Mouse (Mus musculus) hindbrain, embryonic 12.5 days (tissue): ENCODE measurements around the gene Sys1. TPM values are rescaled to one million over a fixed set of nuclear protein-coding genes. Genes with fewer than 3 reads are reported as not detected.

Source experiments
- ATAC-seq: fragments of 200-750 bp; cut with Nextera tagmentation; 2 replicates; pipeline ENCODE4 v1.8.0; 2017; ENCODE audit warnings: moderate TSS enrichment; ENCODE audit not compliant: low FRiP score
- H3K27ac ChIP-seq: fragments of 300-500 bp; sonication (generic); 2 replicates; pipeline ENCODE4 v1.5.1; 2016; ENCODE audit warnings: mild to moderate bottlenecking
- H3K27me3 ChIP-seq: fragments of 300-500 bp; sonication (generic); 2 replicates; pipeline ENCODE4 v1.6.1; 2016; ENCODE audit warnings: mild to moderate bottlenecking
- H3K36me3 ChIP-seq: fragments of 300-500 bp; sonication (generic); 2 replicates; pipeline ENCODE4 v1.6.1; 2016; ENCODE audit warnings: mild to moderate bottlenecking
- H3K4me1 ChIP-seq: fragments of 300-500 bp; sonication (generic); 2 replicates; pipeline ENCODE4 v1.6.1; 2016
- H3K4me2 ChIP-seq: fragments of 300-500 bp; sonication (generic); replicated peaks from 2 replicates; pipeline ENCODE4 v1.6.1; 2016; ENCODE audit warnings: mild to moderate bottlenecking
- H3K4me3 ChIP-seq: fragments of 300-500 bp; sonication (generic); 2 replicates; pipeline ENCODE4 v1.5.1; 2016; ENCODE audit warnings: mild to moderate bottlenecking
- H3K9ac ChIP-seq: fragments of 300-500 bp; sonication (generic); 2 replicates; pipeline ENCODE4 v1.6.1; 2016; ENCODE audit warnings: mild to moderate bottlenecking, moderate library complexity
- H3K9me3 ChIP-seq: fragments of 300-500 bp; sonication (generic); replicated peaks from 2 replicates; pipeline ENCODE4 v1.6.1; 2016; ENCODE audit warnings: mild to moderate bottlenecking
- WGBS: fragments of 180-500 bp; shearing (Covaris S2); methylation state at CpG from one replicate; pipeline ENCODE4 v1.1.7; 2016; 5-methylcytosine and 5-hydroxymethylcytosine counted together
- polyA plus RNA-seq: library from polyadenylated mRNA; unstranded; fragments of >200 nt; fragmentation: Nextera tagmentation; extraction: Ambion mirVana; gene quantifications from 2 replicates; pipeline ENCODE4 v1.2.1, GENCODE M21; 2016

Sys1 gene
- polyA plus RNA-seq, 1 experiment from 2014 or later: 71.5 TPM

DNA sequence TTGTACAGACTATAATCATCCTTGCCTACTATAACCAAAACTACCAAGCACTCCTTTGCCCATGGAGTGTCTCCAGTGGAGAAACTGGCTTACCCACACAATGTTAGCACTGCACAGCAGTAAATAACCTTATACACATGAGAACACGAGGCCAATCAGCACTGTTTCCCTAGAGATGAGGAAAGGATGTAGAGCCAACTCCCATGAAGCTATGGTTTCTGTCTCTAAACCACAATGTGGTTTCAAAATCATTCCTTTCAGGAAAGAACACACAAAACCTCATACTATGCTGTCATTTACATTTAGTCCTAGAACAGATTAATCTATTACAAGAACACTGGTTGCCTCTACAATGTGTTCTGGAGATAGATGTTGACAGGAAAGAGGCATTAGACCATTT, 39.6 kb downstream of the Sys1 start:
- Histone ChIP-seq H3K36me3 (peaks cover 23% of the 10 kb centered on the region), H3K4me1 (peaks cover 8% of the 10 kb centered on the region), H3K4me2 (0 out of 2 replicates have a peak overlapping the region, but pooled peaks have one; percentile 98), H3K4me3 (no peak overlapping the region), H3K9me3 (no peaks in the 10 kb centered on the region), H3K27me3 (no peaks in the 10 kb centered on the region), H3K9ac (no peak overlapping the region), H3K27ac (no peak overlapping the region)
- WGBS: 61% methylated on average over 1 of the region's 1 CpGs
- no peak for ATAC-seq

DNA sequence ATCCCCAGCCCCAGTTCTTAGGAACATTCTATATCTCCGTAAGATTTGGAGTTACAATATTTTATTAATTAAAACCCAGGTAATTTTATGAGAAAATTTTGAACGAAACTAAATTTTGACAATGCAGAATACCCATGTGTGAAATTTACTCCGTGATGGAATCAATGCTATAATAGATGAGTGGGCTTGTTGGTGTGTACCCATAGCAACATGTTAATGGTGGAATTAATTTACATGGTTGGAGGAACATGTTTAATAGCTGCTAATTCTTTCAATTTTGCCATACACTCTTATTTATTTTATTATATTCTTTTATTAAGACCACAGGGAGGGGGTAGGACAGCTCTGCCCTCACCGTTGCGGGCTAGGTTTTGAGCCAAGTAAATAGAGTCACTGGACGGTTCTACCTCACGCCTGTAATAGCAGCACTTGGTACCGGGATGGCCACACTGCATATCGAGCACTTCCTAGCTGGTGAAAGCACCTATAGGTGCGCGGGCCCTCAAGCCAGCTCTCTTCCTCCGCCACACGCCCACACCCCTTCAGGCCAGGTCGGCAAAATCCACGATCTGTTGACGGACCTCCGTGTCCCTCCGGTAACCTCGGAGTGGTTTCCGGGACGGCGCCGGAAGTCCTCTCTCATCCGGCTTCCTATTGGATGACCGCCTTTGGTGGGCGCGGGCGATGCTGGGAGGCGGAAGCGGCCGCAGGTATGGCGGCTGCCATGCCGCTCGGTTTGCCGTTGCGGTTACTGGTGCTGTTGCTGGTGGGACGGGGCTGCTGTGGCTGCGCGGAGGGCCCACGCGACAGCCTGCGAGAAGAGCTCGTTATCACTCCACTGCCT, 40.3 kb downstream of the Sys1 start, which contains the start of gene Pigt:
Gene Pigt, plus strand, starts transcription at position 674 of the 844 bp plus-strand sequence.
- no peaks in the 10 kb centered on the region for H3K27me3 ChIP-seq
- H3K4me2 ChIP-seq: peak within 1 kb of the TSS; percentile 98
- H3K36me3 ChIP-seq: peaks cover 29% of the 10 kb centered on the region
- H3K4me3 ChIP-seq: peak within 1 kb of the TSS; percentile 79
- peak within 1 kb of the TSS; percentile 67 for H3K9ac ChIP-seq
- no peaks in the 10 kb centered on the region for H3K9me3 ChIP-seq
- ATAC-seq: peak; percentile 92
- WGBS: 4% methylated on average over 43 of the region's 43 CpGs
- H3K4me1 ChIP-seq: peaks cover 8% of the 10 kb centered on the region
- H3K27ac ChIP-seq: peak within 1 kb of the TSS; percentile 53; the same call in 1 of the 2 replicates

- ATAC-seq: peak; percentile 66
- Histone ChIP-seq H3K9me3 (no peaks in the 10 kb centered on the region), H3K36me3 (peaks cover 36% of the 10 kb centered on the region), H3K4me1 (peaks cover 8% of the 10 kb centered on the region), H3K4me3 (peak overlapping the region; percentile 79), H3K27ac (peak overlapping the region; percentile 53; the same call in 1 of the 2 replicates), H3K27me3 (no peaks in the 10 kb centered on the region), H3K4me2 (peak overlapping the region; percentile 98), H3K9ac (peak overlapping the region; percentile 67)
- 7% methylated on average over 21 of the region's 21 CpGs for WGBS
Observed at GRCm38 (mm10) chr2:164497691-164498268, 41.0 kb downstream of the Sys1 start.

GRCm38 (mm10) chr2:164499317-164499716, 42.6 kb downstream of the Sys1 start:
- Histone ChIP-seq H3K4me3 (no peak overlapping the region), H3K9me3 (peaks cover 5% of the 10 kb centered on the region), H3K36me3 (peaks cover 51% of the 10 kb centered on the region), H3K9ac (no peak overlapping the region), H3K27ac (no peak overlapping the region), H3K27me3 (no peaks in the 10 kb centered on the region), H3K4me2 (no peak overlapping the region), H3K4me1 (peaks cover 8% of the 10 kb centered on the region)
- 78% methylated on average over 5 of the region's 5 CpGs for WGBS
- no peak for ATAC-seq

GRCm38 (mm10) chr2:164500511-164500910, 43.7 kb downstream of the Sys1 start:
- WGBS: 93% methylated on average over 7 of the region's 7 CpGs
- Histone ChIP-seq H3K36me3 (peaks cover 63% of the 10 kb centered on the region), H3K9me3 (peaks cover 11% of the 10 kb centered on the region), H3K27me3 (no peaks in the 10 kb centered on the region), H3K4me3 (no peak overlapping the region), H3K27ac (no peak overlapping the region), H3K4me2 (no peak overlapping the region), H3K4me1 (peaks cover 8% of the 10 kb centered on the region), H3K9ac (no peak overlapping the region)
- no peak for ATAC-seq

- no peak overlapping the region for H3K4me3 ChIP-seq
- 95% methylated on average over 3 of the region's 3 CpGs for WGBS
- no peak overlapping the region for H3K4me2 ChIP-seq
- no peaks in the 10 kb centered on the region for H3K4me1 ChIP-seq
- ATAC-seq: no peak
- no peak overlapping the region for H3K9ac ChIP-seq
- H3K9me3 ChIP-seq: peaks cover 11% of the 10 kb centered on the region
- no peak overlapping the region for H3K27ac ChIP-seq
- peaks cover 68% of the 10 kb centered on the region for H3K36me3 ChIP-seq
- no peaks in the 10 kb centered on the region for H3K27me3 ChIP-seq
Observed at GRCm38 (mm10) chr2:164504919-164505318, 48.2 kb downstream of the Sys1 start.

GRCm38 (mm10) chr2:164505619-164506347, 49.0 kb downstream of the Sys1 start:
- ATAC-seq: no peak
- H3K9me3 ChIP-seq: peaks cover 11% of the 10 kb centered on the region
- WGBS: 96% methylated on average over 4 of the region's 4 CpGs
- H3K9ac ChIP-seq: no peak overlapping the region
- H3K36me3 ChIP-seq: peaks cover 59% of the 10 kb centered on the region
- H3K4me2 ChIP-seq: no peak overlapping the region
- H3K27me3 ChIP-seq: no peaks in the 10 kb centered on the region
- H3K4me1 ChIP-seq: no peaks in the 10 kb centered on the region
- no peak overlapping the region for H3K27ac ChIP-seq
- H3K4me3 ChIP-seq: no peak overlapping the region

- Histone ChIP-seq H3K4me1 (no peaks in the 10 kb centered on the region), H3K4me3 (no peak overlapping the region), H3K9me3 (peaks cover 11% of the 10 kb centered on the region), H3K27ac (no peak overlapping the region), H3K36me3 (peaks cover 41% of the 10 kb centered on the region), H3K27me3 (no peaks in the 10 kb centered on the region), H3K9ac (no peak overlapping the region), H3K4me2 (no peak overlapping the region)
- 85% methylated on average over 19 of the region's 19 CpGs for WGBS
- no peak for ATAC-seq
Observed at GRCm38 (mm10) chr2:164507811-164508210, 51.0 kb downstream of the Sys1 start.

- Histone ChIP-seq H3K4me2 (no peak overlapping the region), H3K4me1 (no peaks in the 10 kb centered on the region), H3K27ac (no peak overlapping the region), H3K4me3 (no peak overlapping the region), H3K27me3 (no peaks in the 10 kb centered on the region), H3K9ac (no peak overlapping the region), H3K9me3 (no peaks in the 10 kb centered on the region), H3K36me3 (peaks cover 12% of the 10 kb centered on the region)
- no peak for ATAC-seq
- WGBS: 51% methylated on average over 4 of the region's 5 CpGs
Observed at GRCm38 (mm10) chr2:164510621-164511190, 53.9 kb downstream of the Sys1 start.

- Histone ChIP-seq H3K4me3 (no peak overlapping the region), H3K4me1 (no peaks in the 10 kb centered on the region), H3K36me3 (no peaks in the 10 kb centered on the region; the same call in 1 of the 2 replicates), H3K27ac (no peak overlapping the region), H3K27me3 (no peaks in the 10 kb centered on the region), H3K4me2 (no peak overlapping the region), H3K9ac (no peak overlapping the region), H3K9me3 (no peaks in the 10 kb centered on the region)
- no peak for ATAC-seq
- 67% methylated on average over 14 of the region's 14 CpGs for WGBS
Observed at GRCm38 (mm10) chr2:164512121-164512909, 55.6 kb downstream of the Sys1 start.

GRCm38 (mm10) chr2:164513389-164513788, 56.6 kb downstream of the Sys1 start:
- Histone ChIP-seq H3K4me1 (no peaks in the 10 kb centered on the region), H3K4me2 (no peak overlapping the region), H3K4me3 (no peak overlapping the region), H3K27me3 (no peaks in the 10 kb centered on the region), H3K27ac (no peak overlapping the region; the same call in 1 of the 2 replicates), H3K9me3 (no peaks in the 10 kb centered on the region), H3K9ac (no peak overlapping the region), H3K36me3 (no peaks in the 10 kb centered on the region; the same call in 1 of the 2 replicates)
- no peak for ATAC-seq
- WGBS: 77% methylated on average over 8 of the region's 8 CpGs
